Mouse (Mus musculus) testis, postnatal 10 days (tissue): ENCODE measurements around the gene Rrp1.
"Not testable (repeated sequence)": the region's sequence is repeated elsewhere in the genome, so short reads cannot be mapped to it uniquely, and the experiment has no call there.

Experiments
- DNase-seq: peaks from one replicate; pipeline ENCODE4 v3.0.0; 2021; ENCODE audit warnings: low spot score

Gene Rrp1

GRCm38 (mm10) chr10:78383567-78383966 lies 29.3 kb downstream of the Rrp1 start:
- no peak for DNase-seq

GRCm38 (mm10) chr10:78378516-78378915 lies 34.3 kb downstream of the Rrp1 start:
- no peak for DNase-seq

- DNase-seq = no peak
Observed at GRCm38 (mm10) chr10:78372681-78373668, 39.9 kb downstream of the Rrp1 start.

- DNase-seq = no peak
Observed at GRCm38 (mm10) chr10:78371746-78372145, 41.1 kb downstream of the Rrp1 start.

GRCm38 (mm10) chr10:78367586-78367985 lies 45.3 kb downstream of the Rrp1 start:
- no peak for DNase-seq

GRCm38 (mm10) chr10:78366851-78367312 lies 46.0 kb downstream of the Rrp1 start:
- no peak for DNase-seq

- DNase-seq = no peak
Observed at GRCm38 (mm10) chr10:78366195-78366834, 46.5 kb downstream of the Rrp1 start.

GRCm38 (mm10) chr10:78365555-78365954 lies 47.3 kb downstream of the Rrp1 start:
- no peak for DNase-seq

GRCm38 (mm10) chr10:78364106-78364505 lies 48.7 kb downstream of the Rrp1 start:
- DNase-seq = no peak

- DNase-seq = no peak
Observed at GRCm38 (mm10) chr10:78363366-78363765, 49.5 kb downstream of the Rrp1 start.

- DNase-seq = no peak
Observed at GRCm38 (mm10) chr10:78361951-78362350, 50.9 kb downstream of the Rrp1 start.

GRCm38 (mm10) chr10:78360290-78360711 lies 52.5 kb downstream of the Rrp1 start:
- no peak for DNase-seq

GRCm38 (mm10) chr10:78358999-78359398 lies 53.8 kb downstream of the Rrp1 start:
- DNase-seq = not testable (repeated sequence)

GRCm38 (mm10) chr10:78358266-78358665 lies 54.6 kb downstream of the Rrp1 start:
- DNase-seq = peak; percentile 73

- no peak for DNase-seq
Observed at GRCm38 (mm10) chr10:78357742-78358141, 55.1 kb downstream of the Rrp1 start.

- no peak for DNase-seq
Observed at GRCm38 (mm10) chr10:78355931-78356593, 56.8 kb downstream of the Rrp1 start.

GRCm38 (mm10) chr10:78353196-78353595 lies 59.6 kb downstream of the Rrp1 start:
- no peak for DNase-seq

- no peak for DNase-seq
Observed at GRCm38 (mm10) chr10:78352666-78353030, 60.2 kb downstream of the Rrp1 start.

- peak; percentile 81 for DNase-seq
Observed at GRCm38 (mm10) chr10:78351887-78352665, 60.8 kb downstream of the Rrp1 start, which contains the start of gene Agpat3. Gene Agpat3 (minus strand): TSS chr10:78352489.

GRCm38 (mm10) chr10:78351564-78351886 lies 61.3 kb downstream of the Rrp1 start:
- DNase-seq = no peak

GRCm38 (mm10) chr10:78350796-78351556 lies 61.9 kb downstream of the Rrp1 start:
- no peak for DNase-seq
